Mouse (Mus musculus): ENCODE measurements around the gene Olfr1428. TPM values are rescaled to one million over a fixed set of nuclear protein-coding genes. Genes with fewer than 3 reads are reported as not detected.
"Not testable (repeated sequence)": the region's sequence is repeated elsewhere in the genome, so short reads cannot be mapped to it uniquely, and the experiment has no call there.

The Olfr1428 gene
- total RNA-seq (2017): not detected in 2 replicates

DNA sequence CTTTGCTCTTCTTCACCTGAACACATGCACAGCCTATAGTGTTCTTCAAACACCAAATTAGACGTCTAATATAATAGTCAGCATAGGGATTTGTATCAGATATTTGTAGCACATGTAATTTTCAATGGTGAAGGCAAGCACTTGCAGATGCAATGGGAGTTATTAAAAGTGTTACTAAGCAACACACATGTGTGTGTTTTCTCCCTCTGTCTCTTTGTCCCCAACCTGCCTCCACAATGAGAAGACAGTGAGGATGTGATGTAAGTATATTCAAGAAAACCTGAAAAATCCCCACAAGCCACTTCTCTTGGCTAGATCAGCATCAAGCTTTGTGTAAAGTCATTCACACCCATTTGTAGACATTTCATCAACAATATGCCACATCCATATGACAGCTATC lies at the start of gene Olfr1428:
Gene Olfr1428, minus strand, starts transcription at position 101 of the 400 bp plus-strand sequence.
- ATAC-seq (ENCODE audit: extremely low read depth, insufficient number of reproducible peaks, low FRiP score, poor library complexity, severe bottlenecking): no peak

DNA sequence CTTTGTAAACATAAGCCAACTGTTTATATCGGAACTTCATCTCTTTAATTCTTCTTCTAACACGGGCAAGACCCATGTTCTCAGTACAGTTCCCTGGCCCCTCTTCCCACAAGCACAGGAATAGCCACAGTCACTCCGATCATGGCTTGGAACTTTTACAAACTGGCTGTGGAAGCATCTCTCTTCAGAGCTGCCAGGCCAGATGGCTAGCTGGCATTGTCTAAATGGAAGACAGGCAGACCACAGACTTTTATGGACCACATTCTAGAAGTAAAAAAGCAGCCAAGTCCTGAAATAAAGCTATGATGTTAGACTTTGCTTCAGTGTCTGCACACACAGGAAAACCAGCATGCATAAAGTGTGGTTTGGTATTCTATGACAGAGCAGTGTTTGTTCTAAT lies 29.8 kb upstream of the Olfr1428 start:
- ATAC-seq (ENCODE audit: extremely low read depth, insufficient number of reproducible peaks, low FRiP score, poor library complexity, severe bottlenecking): no peak

DNA sequence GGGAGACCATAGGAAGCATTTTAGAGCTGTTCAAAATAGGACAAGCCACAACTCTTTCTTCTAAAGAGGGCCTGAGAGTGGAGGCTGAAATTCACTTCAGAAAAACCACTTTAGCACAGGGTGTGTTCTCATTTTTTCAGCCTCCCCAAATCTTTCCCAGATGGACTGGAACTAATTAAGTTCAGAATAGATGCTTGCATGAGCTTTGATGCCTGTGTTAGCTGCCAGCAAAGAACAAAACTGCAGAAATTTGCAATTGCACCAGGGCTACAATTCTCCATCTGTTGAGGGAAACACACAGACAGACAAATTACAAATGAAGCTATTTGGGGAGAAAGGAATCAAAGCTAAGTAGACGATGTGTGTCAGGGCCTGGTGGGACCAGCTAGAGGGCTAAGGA lies 27.7 kb upstream of the Olfr1428 start:
- no peak for ATAC-seq (ENCODE audit: extremely low read depth, insufficient number of reproducible peaks, low FRiP score, poor library complexity, severe bottlenecking)

DNA sequence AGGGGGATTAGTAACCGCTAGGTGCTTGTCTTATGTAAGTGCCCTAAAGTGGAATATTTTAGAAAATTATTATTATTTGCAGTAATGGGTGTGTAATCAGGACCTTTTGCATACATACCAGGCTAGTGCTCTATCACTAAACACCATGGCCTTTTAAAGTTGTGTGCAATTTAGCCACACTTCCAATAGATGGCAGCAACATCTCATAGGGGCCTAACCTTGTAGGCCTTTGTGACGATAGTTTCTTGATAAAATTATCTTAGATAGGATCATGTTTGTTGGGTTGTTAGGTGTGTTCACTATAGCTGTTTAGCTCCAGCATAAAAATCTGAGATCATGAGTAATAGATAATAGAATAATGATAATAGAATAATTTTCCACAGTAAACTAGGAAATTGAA lies 18.6 kb upstream of the Olfr1428 start:
- no peak for ATAC-seq (ENCODE audit: extremely low read depth, insufficient number of reproducible peaks, low FRiP score, poor library complexity, severe bottlenecking)

DNA sequence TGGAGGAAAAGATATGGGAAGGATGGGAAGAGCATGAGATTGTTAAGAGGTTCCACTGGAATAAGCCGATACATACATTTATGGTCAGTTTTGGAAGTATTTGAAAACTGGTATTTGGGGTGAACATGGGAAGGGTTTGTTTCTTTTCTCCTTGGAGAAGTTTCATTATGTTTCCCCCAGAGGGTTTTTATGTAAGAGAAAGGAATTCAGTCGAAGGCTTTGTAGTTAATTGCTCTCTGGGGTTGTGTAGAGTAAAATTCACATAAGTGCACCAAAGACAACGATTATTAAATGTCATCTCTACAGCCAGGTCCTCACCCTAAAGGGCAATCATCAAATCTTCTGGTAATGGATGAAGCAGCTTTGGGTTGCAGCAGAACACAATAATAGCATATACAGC lies 7.4 kb upstream of the Olfr1428 start, which contains the start of gene Olfr76:
Gene Olfr76, minus strand, starts transcription at position 101 of the 400 bp plus-strand sequence.
- ATAC-seq (ENCODE audit: extremely low read depth, insufficient number of reproducible peaks, low FRiP score, poor library complexity, severe bottlenecking): no peak

DNA sequence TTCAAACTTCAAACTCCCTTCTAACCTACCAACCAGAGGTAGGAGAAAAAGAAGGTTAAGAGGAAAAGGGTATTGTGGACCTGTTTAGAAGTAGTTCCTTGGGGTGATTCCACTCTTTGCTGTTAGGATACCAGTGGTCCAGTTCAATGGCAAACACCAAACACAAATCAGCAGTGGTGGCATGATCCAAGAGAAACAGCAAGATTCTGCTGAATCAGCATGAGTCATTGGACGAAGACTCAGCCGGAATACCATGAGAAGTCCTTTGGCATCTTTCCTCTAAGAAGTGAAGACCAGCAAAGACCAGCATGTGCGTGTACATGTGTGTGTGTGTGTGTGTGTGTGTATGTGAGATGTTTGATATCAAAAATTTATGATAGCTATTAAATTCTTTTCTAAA lies 767 bp upstream of the Olfr1428 start:
- ATAC-seq (ENCODE audit: extremely low read depth, insufficient number of reproducible peaks, low FRiP score, poor library complexity, severe bottlenecking): no peak

DNA sequence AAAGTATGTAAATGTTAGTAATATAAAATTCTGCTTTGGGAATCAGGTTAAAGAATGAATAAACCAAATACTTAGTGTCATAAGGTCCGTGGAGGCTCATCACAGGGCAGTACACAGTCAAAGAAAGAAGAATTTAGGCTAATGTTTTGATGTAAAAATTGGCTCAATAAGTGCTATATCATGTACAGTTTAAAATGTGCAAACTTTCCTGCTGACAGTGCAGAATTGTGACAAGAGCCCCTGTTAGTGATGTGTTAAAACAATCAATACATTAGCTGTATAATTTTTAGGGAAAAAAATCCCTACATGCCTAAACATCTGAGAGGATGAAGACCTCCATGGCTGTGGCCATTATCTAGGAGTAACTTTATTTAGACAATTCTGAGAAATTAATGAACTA lies 1.9 kb downstream of the Olfr1428 start:
- ATAC-seq (ENCODE audit: extremely low read depth, insufficient number of reproducible peaks, low FRiP score, poor library complexity, severe bottlenecking): no peak

DNA sequence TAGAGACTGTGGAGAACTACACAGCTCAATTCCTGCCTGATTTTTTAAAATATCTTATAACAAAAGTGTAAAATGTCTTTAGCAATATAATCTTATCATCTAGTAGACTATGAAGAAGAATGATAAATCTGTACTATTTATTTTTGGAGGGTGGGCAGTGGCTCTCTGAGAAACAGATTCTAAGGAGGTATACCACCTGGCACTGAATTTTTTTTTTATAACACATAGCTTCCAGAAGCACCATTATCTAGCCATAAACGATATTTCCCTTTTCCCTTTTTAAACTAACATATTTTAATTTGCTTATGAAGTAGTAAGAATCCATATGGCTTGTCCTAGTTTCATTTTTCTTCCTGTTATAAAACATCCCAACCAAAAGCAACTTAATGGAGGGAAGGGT lies 11.2 kb downstream of the Olfr1428 start:
- ATAC-seq (ENCODE audit: extremely low read depth, insufficient number of reproducible peaks, low FRiP score, poor library complexity, severe bottlenecking): no peak

DNA sequence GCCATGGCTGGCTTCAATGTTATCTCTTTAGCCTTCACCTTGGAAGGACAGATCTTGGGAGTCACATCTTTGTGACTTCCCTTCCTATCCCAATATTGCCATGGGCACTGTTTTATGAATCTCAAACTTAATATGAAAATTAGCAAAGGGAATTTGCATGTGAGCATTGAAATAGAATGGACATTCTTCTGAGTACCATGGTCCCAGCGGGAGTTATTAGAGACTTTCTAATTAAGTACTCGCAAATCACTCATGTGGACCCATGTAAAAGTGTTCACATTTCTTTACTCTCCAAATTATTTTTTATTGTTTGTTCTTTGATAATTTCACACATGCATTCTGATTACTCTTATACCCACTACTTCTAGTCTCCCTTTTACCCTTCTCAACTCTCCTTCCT lies 12.5 kb downstream of the Olfr1428 start, which contains the start of gene Olfr1427:
Gene Olfr1427, minus strand, starts transcription at position 101 of the 400 bp plus-strand sequence.
- ATAC-seq (ENCODE audit: extremely low read depth, insufficient number of reproducible peaks, low FRiP score, poor library complexity, severe bottlenecking): no peak

DNA sequence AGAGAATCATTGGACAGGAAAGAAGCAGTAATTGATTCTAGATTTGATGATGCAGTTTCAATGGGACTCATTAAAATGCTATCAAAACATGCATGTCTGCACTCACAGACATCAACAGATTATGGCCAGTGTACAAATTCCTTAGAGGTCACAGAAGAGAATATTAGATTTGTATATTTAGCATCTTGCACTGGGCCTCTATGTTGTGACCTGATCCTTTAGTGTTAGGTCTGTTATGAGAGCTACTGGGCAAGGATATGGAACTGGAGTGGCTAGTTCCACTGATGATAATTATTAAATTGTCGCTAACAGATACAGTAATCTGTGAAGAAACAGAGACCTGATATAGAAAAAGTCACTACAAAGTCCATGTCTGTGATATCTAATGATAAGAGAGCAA lies 23.8 kb downstream of the Olfr1428 start, which contains the start of gene Olfr1426:
Gene Olfr1426, minus strand, starts transcription at position 101 of the 400 bp plus-strand sequence.
- no peak for ATAC-seq (ENCODE audit: extremely low read depth, insufficient number of reproducible peaks, low FRiP score, poor library complexity, severe bottlenecking)

DNA sequence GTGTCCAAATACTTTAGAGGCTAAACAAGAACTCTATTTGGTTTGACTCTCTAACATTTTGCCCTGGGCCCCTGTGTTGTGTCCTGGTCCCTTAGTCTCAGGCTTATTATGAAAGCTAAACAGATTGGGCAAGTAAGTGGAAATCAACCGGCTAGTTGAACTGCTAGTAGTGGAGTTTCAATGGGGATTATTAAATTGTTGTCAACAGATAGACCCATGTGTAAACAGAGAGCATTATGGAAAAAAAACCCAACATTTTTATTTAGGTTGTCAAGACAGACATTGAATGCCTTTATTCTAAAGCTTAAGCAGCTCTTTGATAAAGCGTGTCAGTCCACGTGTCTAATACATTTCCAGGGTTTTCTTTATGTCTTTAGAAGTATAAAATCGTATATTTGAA lies 38.1 kb downstream of the Olfr1428 start, which contains the start of gene Olfr1425:
Gene Olfr1425, minus strand, starts transcription at position 101 of the 400 bp plus-strand sequence.
- ATAC-seq (ENCODE audit: extremely low read depth, insufficient number of reproducible peaks, low FRiP score, poor library complexity, severe bottlenecking): not testable (repeated sequence)

DNA sequence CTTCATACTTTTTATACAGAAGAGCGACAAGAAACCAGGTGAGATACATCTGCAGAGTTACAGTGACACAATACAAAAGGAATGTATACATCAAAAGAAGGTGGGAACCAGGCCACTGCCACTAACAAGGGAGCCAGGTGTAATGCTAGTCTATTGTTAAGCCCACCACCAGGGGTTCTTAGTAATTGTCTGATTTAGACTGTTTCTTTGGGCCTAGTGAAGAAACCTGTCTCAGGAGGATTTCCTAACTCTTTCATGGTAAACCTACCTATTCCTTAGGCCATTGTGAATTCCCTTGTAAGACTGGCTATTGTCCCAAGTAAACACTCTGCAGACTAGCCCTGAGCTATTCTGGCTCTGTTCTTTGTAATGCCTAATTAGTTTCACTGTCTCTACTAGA lies 46.2 kb downstream of the Olfr1428 start:
- ATAC-seq (ENCODE audit: extremely low read depth, insufficient number of reproducible peaks, low FRiP score, poor library complexity, severe bottlenecking): not testable (repeated sequence)

DNA sequence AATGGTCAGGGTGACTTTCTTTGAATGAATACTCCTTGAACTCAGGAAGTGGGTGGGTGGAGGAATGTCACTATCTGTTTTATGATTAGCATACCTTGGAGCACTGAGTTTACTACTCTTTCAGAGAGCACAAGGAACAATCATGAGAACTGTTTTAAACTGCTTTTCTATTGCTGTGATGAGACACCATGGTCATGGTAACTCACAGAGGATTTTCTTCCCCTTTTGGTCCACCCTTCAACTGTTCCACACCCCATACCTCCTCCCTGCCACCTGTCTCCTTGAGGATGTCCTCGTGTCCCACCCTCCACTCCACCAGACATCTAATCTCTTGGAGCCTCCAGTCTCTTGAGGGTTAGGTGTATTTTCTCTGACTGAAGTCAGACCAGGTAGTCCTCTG lies 47.9 kb downstream of the Olfr1428 start:
- ATAC-seq (ENCODE audit: extremely low read depth, insufficient number of reproducible peaks, low FRiP score, poor library complexity, severe bottlenecking): not testable (repeated sequence)

DNA sequence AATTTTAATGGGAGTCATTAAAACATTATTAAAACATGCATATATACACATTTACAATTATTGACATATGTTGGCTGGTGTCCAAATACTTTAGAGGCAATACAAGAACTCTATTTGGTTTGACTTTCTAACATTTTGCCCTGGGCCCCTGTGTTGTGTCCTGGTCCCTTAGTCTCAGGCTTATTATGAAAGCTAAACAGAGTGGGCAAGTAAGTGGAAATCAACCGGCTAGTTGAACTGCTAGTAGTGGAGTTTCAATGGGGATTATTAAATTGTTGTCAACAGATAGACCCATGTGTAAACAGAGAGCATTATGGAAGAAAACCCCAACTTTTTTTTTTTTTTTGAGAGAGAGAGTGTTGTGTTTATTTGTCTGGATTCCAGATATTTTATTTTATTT lies 53.1 kb downstream of the Olfr1428 start, which contains the start of gene Olfr1424:
Gene Olfr1424, minus strand, starts transcription at position 101 of the 400 bp plus-strand sequence.
- not testable (repeated sequence) for ATAC-seq (ENCODE audit: extremely low read depth, insufficient number of reproducible peaks, low FRiP score, poor library complexity, severe bottlenecking)

Other genes starting within 250 kb of the Olfr1428 start
- not detected in 2 replicates for gene Olfr1419, start 240.8 kb downstream of the Olfr1428 start, total RNA-seq (2017)
- not detected in 2 replicates for gene Olfr1420, start 229.3 kb downstream of the Olfr1428 start, total RNA-seq (2017)
- 21.1 and 21.9 TPM in 2 replicates for gene Patl1, start 203.5 kb downstream of the Olfr1428 start, total RNA-seq (2017)
- 39.0 and 42.6 TPM in 2 replicates for gene Osbp, start 150.0 kb downstream of the Olfr1428 start, total RNA-seq (2017)
- not detected in 2 replicates for gene Olfr1423, start 74.6 kb downstream of the Olfr1428 start, total RNA-seq (2017)
- gene Olfr1424, start 53.2 kb downstream of the Olfr1428 start, total RNA-seq (2017): not detected in 2 replicates
- gene Olfr1425, start 38.2 kb downstream of the Olfr1428 start, total RNA-seq (2017): 1.3 TPM in 1 of 2 replicates, not detected in the other
- not detected in 2 replicates for gene Olfr1426, start 23.9 kb downstream of the Olfr1428 start, total RNA-seq (2017)
- gene Olfr1427, start 12.6 kb downstream of the Olfr1428 start, total RNA-seq (2017): not detected in 2 replicates
- not detected in 2 replicates for gene Olfr76, start 7.3 kb upstream of the Olfr1428 start, total RNA-seq (2017)
- not detected in 2 replicates for gene Olfr1555-ps1, start 54.2 kb upstream of the Olfr1428 start, total RNA-seq (2017)
- not detected in 2 replicates for gene Olfr1431, start 84.7 kb upstream of the Olfr1428 start, total RNA-seq (2017)
- not detected in 2 replicates for gene Olfr1432, start 116.7 kb upstream of the Olfr1428 start, total RNA-seq (2017)
- gene Olfr262, start 125.8 kb upstream of the Olfr1428 start, total RNA-seq (2017): not detected in 2 replicates
- gene Olfr235, start 145.1 kb upstream of the Olfr1428 start, total RNA-seq (2017): 0.12 TPM in 1 of 2 replicates, not detected in the other
- gene Olfr1434, start 164.0 kb upstream of the Olfr1428 start, total RNA-seq (2017): not detected in 2 replicates
- not detected in 2 replicates for gene Olfr1436, start 183.2 kb upstream of the Olfr1428 start, total RNA-seq (2017)
- 0.12 TPM in 1 of 2 replicates, not detected in the other for gene Olfr1437, start 209.2 kb upstream of the Olfr1428 start, total RNA-seq (2017)
- gene Olfr1438-ps1, start 220.0 kb upstream of the Olfr1428 start, total RNA-seq (2017): not detected in 2 replicates

Data from neutrophil, adult 5-6 weeks (primary cell).